Mouse (Mus musculus): ENCODE measurements around the gene Bckdhb. TPM values are rescaled to one million over a fixed set of nuclear protein-coding genes. Genes with fewer than 3 reads are reported as not detected.
A peak's percentile ranks its signal among the peaks of the same experiment; 100 is the strongest.
"Not testable (repeated sequence)": the region's sequence is repeated elsewhere in the genome, so short reads cannot be mapped to it uniquely, and the experiment has no call there.

The Bckdhb gene
- total RNA-seq, 2 experiments from 2014 or later = 44.5 to 46.4 TPM

GRCm38 (mm10) chr9:84041631-84042277, 116.8 kb downstream of the Bckdhb start:
- no peak for DNase-seq (ENCODE audit: low spot score in 2 of 2)

- DNase-seq (ENCODE audit: low spot score in 2 of 2) = no peak
Measured at GRCm38 (mm10) chr9:84042539-84042938, 117.6 kb downstream of the Bckdhb start.

- no peak for DNase-seq (ENCODE audit: low spot score in 2 of 2)
Measured at GRCm38 (mm10) chr9:84044136-84044535, 119.2 kb downstream of the Bckdhb start.

- no peak for DNase-seq (ENCODE audit: low spot score in 2 of 2)
Measured at GRCm38 (mm10) chr9:84045632-84046031, 120.7 kb downstream of the Bckdhb start.

GRCm38 (mm10) chr9:84046334-84046733, 121.4 kb downstream of the Bckdhb start:
- no peak for DNase-seq (ENCODE audit: low spot score in 2 of 2)

GRCm38 (mm10) chr9:84046961-84047360, 122.0 kb downstream of the Bckdhb start:
- DNase-seq (ENCODE audit: low spot score in 2 of 2) = no peak

GRCm38 (mm10) chr9:84047436-84047835, 122.5 kb downstream of the Bckdhb start:
- DNase-seq (ENCODE audit: low spot score in 2 of 2) = no peak

GRCm38 (mm10) chr9:84049142-84049541, 124.2 kb downstream of the Bckdhb start:
- DNase-seq (ENCODE audit: low spot score in 2 of 2) = no peak

- DNase-seq (ENCODE audit: low spot score in 2 of 2) = no peak
Measured at GRCm38 (mm10) chr9:84050867-84051635, 126.1 kb downstream of the Bckdhb start.

- peak in 1 of 2 experiments; percentile 30 for DNase-seq (ENCODE audit: low spot score in 2 of 2)
Measured at GRCm38 (mm10) chr9:84055125-84055807, 130.3 kb downstream of the Bckdhb start.

- not testable (repeated sequence) for DNase-seq (ENCODE audit: low spot score in 2 of 2)
Measured at GRCm38 (mm10) chr9:84060781-84061180, 135.8 kb downstream of the Bckdhb start.

- DNase-seq (ENCODE audit: low spot score in 2 of 2) = no peak
Measured at GRCm38 (mm10) chr9:84063617-84064016, 138.7 kb downstream of the Bckdhb start.

- DNase-seq (ENCODE audit: low spot score in 2 of 2) = no peak
Measured at GRCm38 (mm10) chr9:84064113-84064512, 139.2 kb downstream of the Bckdhb start.

GRCm38 (mm10) chr9:84070247-84070646, 145.3 kb downstream of the Bckdhb start:
- no peak for DNase-seq (ENCODE audit: low spot score in 2 of 2)

GRCm38 (mm10) chr9:84070740-84071139, 145.8 kb downstream of the Bckdhb start:
- no peak for DNase-seq (ENCODE audit: low spot score in 2 of 2)

- no peak for DNase-seq (ENCODE audit: low spot score in 2 of 2)
Measured at GRCm38 (mm10) chr9:84072534-84072933, 147.6 kb downstream of the Bckdhb start.

GRCm38 (mm10) chr9:84073237-84073636, 148.3 kb downstream of the Bckdhb start:
- DNase-seq (ENCODE audit: low spot score in 2 of 2) = no peak

GRCm38 (mm10) chr9:84083551-84083950, 158.6 kb downstream of the Bckdhb start:
- no peak for DNase-seq (ENCODE audit: low spot score in 2 of 2)

GRCm38 (mm10) chr9:84084686-84085085, 159.7 kb downstream of the Bckdhb start:
- no peak for DNase-seq (ENCODE audit: low spot score in 2 of 2)

GRCm38 (mm10) chr9:84090316-84091063, 165.5 kb downstream of the Bckdhb start:
- DNase-seq (ENCODE audit: low spot score in 2 of 2) = no peak

- no peak for DNase-seq (ENCODE audit: low spot score in 2 of 2)
Measured at GRCm38 (mm10) chr9:84092994-84093393, 168.0 kb downstream of the Bckdhb start.

Data from layer of hippocampus, adult 18-20 months (tissue).